In genomic region chr8:4482501-4482900, GRCm38 (mm10) we compare ENCODE assay signal across 16 mouse cellular contexts.
"Had no signal": no experiment of that assay in that cellular context is flagged by ENCODE, and none has a peak within 500 bp of the region (broad histone marks: within the 10 kb centered on the region; RNA-seq: fewer than 3 reads in every experiment).

No protein-coding gene starts in this region.

- H3K36me3 ChIP-seq: lung, embryonic 15.5 days; midbrain, embryonic 13.5 days; midbrain, embryonic 15.5 days; neural tube, embryonic 12.5 days; stomach, embryonic 15.5 days had no signal

- DNase-seq: lung, adult 2 months; lung, postnatal 14 days; lung, postnatal 36 days; right cerebral cortex, postnatal 14 days; thymus, adult 2 months; thymus, postnatal 25 days; thymus, postnatal 4 days had no signal

- H3K4me2 ChIP-seq: lung, embryonic 15.5 days; midbrain, embryonic 11.5 days; midbrain, embryonic 13.5 days; midbrain, embryonic 15.5 days; neural tube, embryonic 12.5 days; stomach, embryonic 15.5 days had no signal

- H3K27me3 ChIP-seq: lung, embryonic 15.5 days; midbrain, embryonic 13.5 days; midbrain, embryonic 15.5 days; neural tube, embryonic 12.5 days; stomach, embryonic 15.5 days had no signal

- H3K4me1 ChIP-seq: lung, embryonic 15.5 days; megakaryocyte, embryonic 14.5 days; midbrain, embryonic 13.5 days; midbrain, embryonic 15.5 days; neural tube, embryonic 12.5 days; stomach, embryonic 15.5 days had no signal

- H3K27ac ChIP-seq: lung, embryonic 15.5 days; macrophage; midbrain, embryonic 13.5 days; midbrain, embryonic 15.5 days; neural tube, embryonic 12.5 days; stomach, embryonic 15.5 days; stomach, postnatal 0 days had no signal

- ATAC-seq: midbrain, embryonic 13.5 days; midbrain, embryonic 15.5 days had no signal

- H3K9me3 ChIP-seq: lung, embryonic 15.5 days; megakaryocyte, embryonic 14.5 days; midbrain, embryonic 13.5 days; midbrain, embryonic 15.5 days; neural tube, embryonic 12.5 days; stomach, embryonic 15.5 days had no signal

- H3K9ac ChIP-seq: lung, embryonic 15.5 days; midbrain, embryonic 13.5 days; midbrain, embryonic 15.5 days; neural tube, embryonic 12.5 days; stomach, embryonic 15.5 days had no signal

- H3K4me3 ChIP-seq: lung, embryonic 15.5 days; megakaryocyte, embryonic 14.5 days; midbrain, embryonic 13.5 days; midbrain, embryonic 15.5 days; neural tube, embryonic 12.5 days; stomach, embryonic 15.5 days had no signal
